Mouse (Mus musculus): ENCODE data around the gene Tbc1d10c. TPM values are rescaled to one million over a fixed set of nuclear protein-coding genes. Genes with fewer than 3 reads are reported as not detected.

Gene Tbc1d10c
- polyA plus RNA-seq, 1 experiment from 2014 or later, result 3.6 TPM

DNA sequence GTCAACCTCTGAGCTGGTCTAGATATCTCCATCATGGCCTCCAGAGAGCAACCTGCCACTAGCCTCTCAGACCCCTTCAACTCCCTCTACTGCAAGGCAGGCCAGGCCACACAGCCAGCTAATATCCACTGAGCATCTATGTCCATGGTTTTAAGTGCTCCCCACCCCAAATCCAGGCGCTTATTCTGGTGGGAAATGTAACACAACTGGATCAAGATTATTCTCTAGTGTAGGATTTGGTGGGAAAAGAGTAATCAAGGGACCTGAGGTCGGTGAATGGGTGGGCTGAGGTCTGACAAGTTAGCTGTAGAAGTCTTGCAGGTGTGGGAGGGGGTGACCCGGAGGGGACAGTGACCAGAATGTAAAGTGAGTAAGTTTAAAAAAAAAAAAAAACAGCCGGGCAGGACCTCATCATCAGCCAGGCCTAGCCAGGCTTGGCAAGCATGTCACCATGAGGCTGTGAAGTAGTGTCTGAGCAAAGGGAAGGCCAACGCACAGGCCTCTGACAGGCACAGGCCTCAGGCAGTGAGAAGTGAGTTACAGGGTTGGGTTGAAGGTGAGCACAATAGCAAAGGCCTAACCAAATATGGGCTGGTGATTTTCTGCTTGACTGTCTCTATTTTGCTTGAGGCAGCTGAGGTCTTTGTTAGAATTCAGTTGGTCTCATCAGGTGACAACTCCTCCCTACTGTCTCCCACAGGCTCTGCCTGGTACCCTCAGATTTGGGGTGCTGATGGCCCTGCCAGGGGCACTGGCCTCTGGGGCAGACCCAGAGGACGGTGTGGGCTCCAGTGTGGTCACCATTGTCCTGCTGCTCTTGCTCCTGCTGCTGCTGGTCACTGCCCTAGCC lies 35.6 kb downstream of the Tbc1d10c start:
- 65% methylated on average over 6 of the region's 6 CpGs for WGBS
- Histone ChIP-seq H3K4me1 (no peaks in the 10 kb centered on the region), H3K27ac (replicated peaks) (no peak overlapping the region), H3K9ac (no peak overlapping the region), H3K36me3 (peaks cover 77% of the 10 kb centered on the region), H3K4me3 (replicated peaks) (no peak overlapping the region), H3K27me3 (no peaks in the 10 kb centered on the region), H3K9me3 (replicated peaks) (no peaks in the 10 kb centered on the region), H3K4me2 (replicated peaks) (no peak overlapping the region)
- no peak for ATAC-seq (ENCODE audit: insufficient number of reproducible peaks, low FRiP score, low TSS enrichment, low read depth)

DNA sequence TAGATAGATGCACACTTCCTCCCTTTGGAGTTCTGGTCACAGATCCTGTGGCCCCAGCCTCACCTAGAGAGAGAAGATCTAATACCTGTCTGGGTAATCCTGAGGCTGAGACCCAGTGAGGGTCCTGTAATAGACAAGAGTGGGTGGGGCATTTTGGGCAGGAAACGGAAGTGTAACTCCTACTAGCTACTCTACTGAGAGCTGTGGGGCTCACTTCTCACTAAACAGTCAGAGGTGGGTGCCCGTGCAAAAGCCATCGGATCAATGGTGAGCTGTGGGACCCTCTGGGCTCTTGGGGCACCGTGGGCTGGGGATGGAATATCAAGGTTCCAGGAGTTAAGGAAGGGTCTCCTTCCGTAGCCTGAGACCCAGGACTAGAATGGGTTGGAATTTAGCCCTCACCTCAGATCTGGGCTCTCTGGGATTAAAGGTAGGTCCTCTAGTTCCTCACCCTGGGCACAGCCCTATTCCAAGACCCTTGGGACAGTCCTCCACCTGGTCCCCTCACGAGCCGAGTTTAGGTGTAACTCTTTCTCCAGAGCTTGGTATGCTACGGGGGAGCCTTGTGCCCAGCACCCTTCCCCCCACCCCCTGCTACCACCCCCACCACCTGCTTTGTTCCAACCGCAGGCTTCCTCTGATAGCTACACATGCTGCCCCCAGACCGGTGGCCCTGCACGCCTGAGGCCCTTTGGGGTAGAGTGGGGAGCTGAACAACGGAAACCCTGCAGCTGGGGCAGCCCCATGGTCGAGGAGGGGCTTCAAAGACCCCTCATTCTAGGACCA lies 36.5 kb downstream of the Tbc1d10c start:
- Histone ChIP-seq H3K27me3 (no peaks in the 10 kb centered on the region), H3K4me2 (replicated peaks) (no peak overlapping the region), H3K27ac (replicated peaks) (no peak overlapping the region), H3K9ac (no peak overlapping the region), H3K4me1 (peaks cover 7% of the 10 kb centered on the region), H3K9me3 (replicated peaks) (no peaks in the 10 kb centered on the region), H3K4me3 (replicated peaks) (no peak overlapping the region), H3K36me3 (peaks cover 78% of the 10 kb centered on the region)
- no peak for ATAC-seq (ENCODE audit: insufficient number of reproducible peaks, low FRiP score, low TSS enrichment, low read depth)
- WGBS, result 70% methylated on average over 13 of the region's 13 CpGs

DNA sequence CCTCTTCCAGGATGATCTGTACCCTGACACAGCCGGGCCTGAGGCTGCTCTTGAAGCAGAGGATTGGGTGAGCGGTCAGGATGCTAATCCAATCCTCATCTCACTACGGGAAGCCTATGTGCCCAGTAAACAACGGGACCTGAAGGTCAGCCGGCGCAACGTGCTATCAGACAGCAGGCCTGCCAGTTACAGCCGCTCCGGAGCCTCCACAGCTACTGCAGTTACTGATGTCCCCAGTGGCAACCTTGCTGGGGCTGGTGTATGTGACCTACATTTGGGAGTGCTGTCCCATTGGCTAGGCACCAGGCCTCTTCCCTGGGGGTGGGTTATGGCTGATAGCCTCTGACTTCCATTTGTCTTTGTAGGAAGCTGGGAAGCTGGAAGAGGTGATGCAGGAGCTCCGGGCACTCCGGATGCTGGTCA lies 37.8 kb downstream of the Tbc1d10c start, which contains the start of gene Ptprcap:
Ptprcap (plus strand) TSS at position 373 of the 423 bp plus-strand sequence.
- Histone ChIP-seq H3K27me3 (no peaks in the 10 kb centered on the region), H3K4me2 (replicated peaks) (no peak within 1 kb of the TSS), H3K9me3 (replicated peaks) (no peaks in the 10 kb centered on the region), H3K36me3 (peaks cover 64% of the 10 kb centered on the region), H3K4me1 (peaks cover 16% of the 10 kb centered on the region), H3K9ac (no peak within 1 kb of the TSS), H3K4me3 (replicated peaks) (no peak within 1 kb of the TSS), H3K27ac (replicated peaks) (no peak within 1 kb of the TSS)
- ATAC-seq (ENCODE audit: insufficient number of reproducible peaks, low FRiP score, low TSS enrichment, low read depth), result no peak
- WGBS, result 74% methylated on average over 11 of the region's 11 CpGs

DNA sequence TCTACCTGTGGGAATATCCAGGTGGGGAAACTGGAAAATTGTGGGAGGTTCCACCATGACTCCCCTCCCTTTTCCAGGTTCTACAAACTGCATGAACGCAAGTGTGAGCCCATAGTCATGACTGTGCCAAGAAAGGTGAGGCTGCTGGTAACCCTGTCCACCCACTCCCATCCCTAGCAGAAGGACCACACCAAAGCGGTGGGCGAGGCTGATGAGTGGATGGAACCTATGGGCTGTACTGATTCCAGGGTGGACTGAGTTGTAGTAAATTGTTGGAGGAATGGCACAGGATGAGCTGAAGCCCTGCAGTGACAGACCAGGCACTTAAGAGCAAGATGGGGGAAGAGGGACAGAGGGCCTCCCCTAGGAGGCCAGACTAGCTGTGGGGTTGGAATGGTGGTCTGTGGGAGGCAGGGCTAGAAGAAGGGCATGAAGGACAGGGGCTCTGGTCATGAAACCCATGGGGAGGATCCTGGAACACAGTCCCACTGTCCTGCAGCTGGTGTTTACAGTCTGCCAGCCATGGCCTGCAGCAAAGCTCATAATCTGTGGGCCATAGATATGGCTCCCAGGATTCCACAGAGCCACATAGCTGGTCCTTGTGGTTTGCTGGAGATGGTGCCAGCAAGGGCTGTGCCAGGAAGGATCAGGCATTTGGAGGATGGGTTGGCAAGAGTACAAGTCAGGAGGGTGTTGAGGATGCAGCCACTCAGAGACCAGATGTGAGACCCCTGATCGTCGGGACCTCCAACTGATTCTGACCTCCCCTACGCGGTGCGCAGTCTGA lies 38.4 kb downstream of the Tbc1d10c start:
- Histone ChIP-seq H3K27me3 (no peaks in the 10 kb centered on the region), H3K9ac (no peak overlapping the region), H3K4me3 (replicated peaks) (no peak overlapping the region), H3K27ac (replicated peaks) (no peak overlapping the region), H3K4me1 (peaks cover 22% of the 10 kb centered on the region), H3K36me3 (peaks cover 58% of the 10 kb centered on the region), H3K9me3 (replicated peaks) (no peaks in the 10 kb centered on the region), H3K4me2 (replicated peaks) (no peak overlapping the region)
- WGBS, result 86% methylated on average over 8 of the region's 8 CpGs
- no peak for ATAC-seq (ENCODE audit: insufficient number of reproducible peaks, low FRiP score, low TSS enrichment, low read depth)

DNA sequence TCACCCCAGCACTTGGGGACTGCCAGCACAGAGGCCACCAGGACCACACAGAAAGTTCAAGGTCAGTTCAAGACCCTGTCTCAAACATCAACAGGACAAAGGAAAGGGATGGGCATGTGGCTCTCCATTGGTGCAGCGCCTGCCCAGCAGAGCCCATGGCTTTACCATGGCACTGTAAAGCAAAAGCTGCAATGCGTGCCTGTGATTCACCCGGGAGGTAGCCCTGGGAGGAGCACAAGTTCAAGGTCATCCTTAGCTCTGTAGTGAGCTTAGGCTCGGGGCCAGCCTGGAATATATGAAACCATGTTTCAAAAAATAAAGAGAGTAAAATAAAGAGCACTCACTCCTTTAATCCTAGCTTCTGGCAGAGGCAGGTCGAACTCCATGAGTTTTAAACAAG lies 39.2 kb downstream of the Tbc1d10c start:
- H3K4me1 ChIP-seq, result peaks cover 22% of the 10 kb centered on the region
- H3K4me3 ChIP-seq (replicated peaks), result no peak overlapping the region
- WGBS, result 87% methylated on average over 5 of the region's 5 CpGs
- H3K9ac ChIP-seq, result no peak overlapping the region
- no peaks in the 10 kb centered on the region for H3K9me3 ChIP-seq (replicated peaks)
- H3K27ac ChIP-seq (replicated peaks), result no peak overlapping the region
- no peak for ATAC-seq (ENCODE audit: insufficient number of reproducible peaks, low FRiP score, low TSS enrichment, low read depth)
- no peak overlapping the region for H3K4me2 ChIP-seq (replicated peaks)
- H3K36me3 ChIP-seq, result peaks cover 50% of the 10 kb centered on the region
- no peaks in the 10 kb centered on the region for H3K27me3 ChIP-seq

DNA sequence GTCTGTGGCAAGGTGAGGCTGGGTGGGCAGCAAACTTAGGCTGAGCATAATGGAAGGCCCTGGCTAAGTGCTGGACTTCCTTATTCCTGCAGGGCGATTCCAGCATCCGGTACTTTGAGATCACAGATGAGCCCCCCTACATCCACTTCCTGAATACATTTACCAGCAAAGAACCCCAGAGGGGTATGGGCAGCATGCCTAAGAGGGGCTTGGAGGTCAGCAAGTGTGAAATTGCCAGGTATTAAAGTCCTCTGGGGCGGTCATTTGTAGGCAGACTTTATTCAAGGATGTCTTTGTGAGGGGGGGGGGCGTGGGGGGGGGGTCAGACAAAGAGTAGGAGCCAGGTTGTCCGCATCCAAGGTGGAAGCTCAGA lies 39.6 kb downstream of the Tbc1d10c start:
- Histone ChIP-seq H3K27me3 (no peaks in the 10 kb centered on the region), H3K4me2 (replicated peaks) (no peak overlapping the region), H3K9ac (no peak overlapping the region), H3K4me1 (peaks cover 22% of the 10 kb centered on the region), H3K4me3 (replicated peaks) (no peak overlapping the region), H3K9me3 (replicated peaks) (no peaks in the 10 kb centered on the region), H3K36me3 (peaks cover 46% of the 10 kb centered on the region), H3K27ac (replicated peaks) (no peak overlapping the region)
- WGBS, result 72% methylated on average over 5 of the region's 5 CpGs
- ATAC-seq (ENCODE audit: insufficient number of reproducible peaks, low FRiP score, low TSS enrichment, low read depth), result no peak

DNA sequence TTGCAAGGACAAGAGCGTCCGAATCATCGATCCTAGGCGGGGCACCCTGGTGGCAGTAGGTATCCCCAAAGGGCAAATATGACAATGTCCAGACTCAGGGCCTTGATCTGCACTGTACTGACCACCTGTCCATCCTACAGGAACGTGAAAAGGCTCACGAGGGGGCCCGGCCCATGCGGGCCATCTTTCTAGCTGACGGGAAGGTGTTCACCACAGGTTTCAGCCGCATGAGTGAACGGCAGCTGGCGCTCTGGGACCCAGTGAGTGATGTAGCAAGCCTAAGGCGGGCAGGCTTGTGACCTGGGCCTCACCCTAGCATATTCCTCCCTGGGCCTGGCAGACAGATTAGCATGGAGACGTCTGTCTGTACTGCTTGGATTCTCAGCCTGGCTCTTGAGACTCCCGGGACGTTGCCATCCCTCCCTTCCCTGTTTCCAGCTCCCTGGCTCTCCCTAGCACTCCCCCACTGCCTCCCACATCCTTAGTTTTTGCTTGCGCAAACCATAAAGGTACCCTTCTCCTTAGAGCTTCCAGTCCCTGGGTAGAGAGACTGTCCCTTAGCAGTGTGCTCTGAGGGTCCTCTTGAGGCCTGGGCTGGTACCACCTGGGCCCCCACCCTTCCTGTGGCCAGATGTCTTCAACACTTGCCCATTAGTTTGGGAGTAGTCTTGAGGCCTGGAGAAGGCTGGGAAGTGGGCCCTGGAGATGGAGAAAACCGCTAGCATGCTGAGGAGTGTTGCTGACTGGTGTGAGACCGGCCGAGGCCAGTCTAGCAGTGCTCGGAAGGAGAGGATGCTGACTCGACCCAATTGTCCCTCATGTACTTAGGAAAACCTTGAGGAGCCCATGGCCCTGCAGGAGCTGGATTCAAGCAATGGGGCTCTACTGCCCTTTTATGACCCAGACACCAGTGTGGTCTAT lies 40.3 kb downstream of the Tbc1d10c start:
- peaks cover 40% of the 10 kb centered on the region for H3K36me3 ChIP-seq
- H3K9ac ChIP-seq, result no peak overlapping the region
- H3K4me2 ChIP-seq (replicated peaks), result no peak overlapping the region
- H3K9me3 ChIP-seq (replicated peaks), result no peaks in the 10 kb centered on the region
- no peak overlapping the region for H3K4me3 ChIP-seq (replicated peaks)
- H3K27ac ChIP-seq (replicated peaks), result no peak overlapping the region
- no peak for ATAC-seq (ENCODE audit: insufficient number of reproducible peaks, low FRiP score, low TSS enrichment, low read depth)
- H3K27me3 ChIP-seq, result no peaks in the 10 kb centered on the region
- WGBS, result 89% methylated on average over 22 of the region's 22 CpGs
- peaks cover 22% of the 10 kb centered on the region for H3K4me1 ChIP-seq

DNA sequence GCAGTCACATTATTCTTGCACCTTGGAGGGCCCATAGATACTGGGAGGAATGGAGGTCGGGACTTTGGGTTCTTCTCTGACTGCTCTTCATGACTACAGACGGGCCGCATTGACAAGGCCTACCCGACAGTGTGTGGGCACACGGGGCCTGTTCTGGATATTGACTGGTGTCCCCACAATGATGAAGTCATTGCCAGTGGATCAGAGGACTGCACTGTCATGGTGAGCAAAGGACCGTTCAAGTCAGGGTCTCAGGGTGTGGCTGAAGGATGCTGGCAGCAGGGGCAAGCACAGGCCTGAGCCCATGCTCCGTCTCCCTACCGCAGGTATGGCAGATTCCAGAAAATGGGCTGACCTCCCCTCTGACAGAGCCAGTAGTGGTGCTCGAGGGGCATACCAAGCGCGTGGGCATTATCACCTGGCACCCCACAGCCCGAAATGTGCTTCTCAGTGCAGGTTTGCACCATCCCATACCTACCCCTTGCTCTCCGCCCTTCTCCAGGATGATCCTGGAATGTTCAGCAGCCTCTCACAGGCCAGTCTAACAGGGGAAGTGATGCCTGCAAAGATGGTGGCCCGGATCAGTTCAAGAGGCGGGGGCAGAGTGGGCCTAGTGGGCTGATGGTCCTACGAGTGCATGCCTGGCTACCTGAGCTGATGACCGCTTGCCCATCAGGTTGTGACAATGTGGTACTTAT lies 41.2 kb downstream of the Tbc1d10c start:
- no peak overlapping the region for H3K9ac ChIP-seq
- peaks cover 22% of the 10 kb centered on the region for H3K4me1 ChIP-seq
- H3K27ac ChIP-seq (replicated peaks), result no peak overlapping the region
- no peaks in the 10 kb centered on the region for H3K9me3 ChIP-seq (replicated peaks)
- ATAC-seq (ENCODE audit: insufficient number of reproducible peaks, low FRiP score, low TSS enrichment, low read depth), result no peak
- H3K4me2 ChIP-seq (replicated peaks), result peak overlapping the region; percentile 85
- H3K27me3 ChIP-seq, result no peaks in the 10 kb centered on the region
- WGBS, result 91% methylated on average over 17 of the region's 17 CpGs
- H3K4me3 ChIP-seq (replicated peaks), result peak overlapping the region; percentile 95
- peaks cover 36% of the 10 kb centered on the region for H3K36me3 ChIP-seq

DNA sequence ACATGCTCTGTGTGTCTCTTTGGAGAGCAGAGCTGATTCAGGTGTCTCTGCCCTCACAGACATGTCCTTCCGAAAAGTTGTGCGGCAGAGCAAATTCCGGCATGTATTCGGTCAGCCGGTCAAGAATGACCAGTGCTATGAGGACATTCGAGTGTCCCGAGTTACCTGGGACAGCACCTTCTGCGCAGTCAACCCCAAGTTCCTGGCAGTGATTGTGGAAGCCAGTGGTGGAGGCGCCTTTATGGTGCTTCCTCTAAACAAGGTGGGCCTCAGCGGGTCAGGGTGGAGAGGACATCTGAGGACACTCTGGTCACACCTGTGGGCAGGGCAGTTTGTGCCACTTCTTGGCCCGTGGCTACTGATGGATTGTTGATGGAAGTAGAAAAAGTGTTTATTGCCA lies 41.8 kb downstream of the Tbc1d10c start:
- Histone ChIP-seq H3K36me3 (peaks cover 36% of the 10 kb centered on the region), H3K4me2 (replicated peaks) (peak overlapping the region; percentile 85), H3K4me3 (replicated peaks) (peak overlapping the region; percentile 95), H3K27me3 (no peaks in the 10 kb centered on the region), H3K4me1 (peaks cover 22% of the 10 kb centered on the region), H3K9ac (peak overlapping the region; percentile 90), H3K9me3 (replicated peaks) (no peaks in the 10 kb centered on the region), H3K27ac (replicated peaks) (no peak overlapping the region)
- ATAC-seq (ENCODE audit: insufficient number of reproducible peaks, low FRiP score, low TSS enrichment, low read depth), result no peak
- 82% methylated on average over 11 of the region's 11 CpGs for WGBS

DNA sequence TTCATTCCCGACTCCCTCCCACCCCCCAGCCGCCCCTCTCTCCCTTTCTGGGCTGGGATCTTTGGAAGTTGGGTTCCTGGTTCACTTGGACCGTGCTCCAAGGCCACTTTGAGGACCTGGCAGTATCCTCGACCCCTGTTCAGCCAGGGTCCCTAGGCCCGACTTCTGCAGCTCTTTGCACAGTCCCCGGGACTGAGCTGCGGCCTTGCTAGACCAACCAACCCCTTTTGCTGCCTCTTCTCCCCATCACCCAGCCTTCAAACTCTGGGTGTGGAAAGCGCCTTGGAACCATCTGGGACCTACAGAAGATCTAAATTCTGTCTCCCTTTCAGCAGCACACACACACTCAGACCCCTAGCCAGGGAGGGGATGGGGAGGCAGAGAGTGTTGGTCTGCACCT lies 42.3 kb downstream of the Tbc1d10c start:
- no peak; the same call in 1 of the 2 replicates for ATAC-seq (ENCODE audit: insufficient number of reproducible peaks, low FRiP score, low TSS enrichment, low read depth)
- peak overlapping the region; percentile 95 for H3K4me3 ChIP-seq (replicated peaks)
- H3K4me1 ChIP-seq, result peaks cover 22% of the 10 kb centered on the region
- peaks cover 36% of the 10 kb centered on the region for H3K36me3 ChIP-seq
- peak overlapping the region; percentile 85 for H3K4me2 ChIP-seq (replicated peaks)
- peak overlapping the region; percentile 90 for H3K9ac ChIP-seq
- H3K9me3 ChIP-seq (replicated peaks), result no peaks in the 10 kb centered on the region
- no peaks in the 10 kb centered on the region for H3K27me3 ChIP-seq
- 3% methylated on average over 6 of the region's 8 CpGs for WGBS
- peak overlapping the region; percentile 80 for H3K27ac ChIP-seq (replicated peaks)
